Mouse (Mus musculus) embryonic fibroblast, embryonic 13.5 days (primary cell): ENCODE results near the gene Gm10770.
"Not testable (repeated sequence)": the region's sequence is repeated elsewhere in the genome, so short reads cannot be mapped to it uniquely, and the experiment has no call there.

Source experiments
- CTCF ChIP-seq: IDR thresholded peaks from 2 replicates; pipeline ENCODE4 v1.5.1; 2011; ENCODE audit warnings: mild to moderate bottlenecking, control low read depth, low read length, moderate library complexity, borderline replicate concordance; ENCODE audit not compliant: insufficient read depth
- POLR2A ChIP-seq: IDR thresholded peaks from 2 replicates; pipeline ENCODE4 v1.6.1; 2011; ENCODE audit warnings: low read depth, mild to moderate bottlenecking, control low read depth, low read length, moderate library complexity

DNA sequence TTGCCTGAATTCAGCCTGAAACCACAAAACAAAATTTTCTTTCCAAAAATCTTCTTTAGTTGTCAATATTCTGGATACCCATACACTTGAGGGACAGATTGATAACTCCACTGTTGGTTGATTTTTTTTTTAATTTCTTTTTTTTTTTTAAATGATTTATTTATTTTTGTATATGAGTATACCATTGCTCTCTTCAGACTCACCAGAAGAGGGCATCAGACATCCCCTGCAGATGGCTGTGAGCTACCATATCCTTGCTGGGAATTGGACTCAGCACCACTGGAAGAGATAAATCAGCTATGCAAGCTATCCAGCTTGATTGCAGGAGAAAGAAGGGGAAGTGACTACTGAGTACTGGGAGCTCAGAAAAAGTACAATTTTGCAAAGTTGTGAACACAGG is 1.6 kb upstream of the Gm10770 start:
- TF ChIP-seq POLR2A, CTCF: not testable (repeated sequence)
